Mouse (Mus musculus) spleen, adult 2 months (tissue): ENCODE measurements around the gene Tmed11.

ENCODE experiments used
- CTCF ChIP-seq: fragments of 200-500 bp; IDR thresholded peaks from 2 replicates; pipeline ENCODE4 v1.5.1; 2011; ENCODE audit warnings: mild to moderate bottlenecking, inconsistent platforms; ENCODE audit not compliant: insufficient read depth, insufficient read length, insufficient replicate concordance; ENCODE audit errors: extremely low read depth
- POLR2A ChIP-seq: fragments of 200-500 bp; IDR thresholded peaks from 2 replicates; pipeline ENCODE4 v1.6.1; 2011; ENCODE audit warnings: low read depth, low read length, inconsistent platforms

DNA sequence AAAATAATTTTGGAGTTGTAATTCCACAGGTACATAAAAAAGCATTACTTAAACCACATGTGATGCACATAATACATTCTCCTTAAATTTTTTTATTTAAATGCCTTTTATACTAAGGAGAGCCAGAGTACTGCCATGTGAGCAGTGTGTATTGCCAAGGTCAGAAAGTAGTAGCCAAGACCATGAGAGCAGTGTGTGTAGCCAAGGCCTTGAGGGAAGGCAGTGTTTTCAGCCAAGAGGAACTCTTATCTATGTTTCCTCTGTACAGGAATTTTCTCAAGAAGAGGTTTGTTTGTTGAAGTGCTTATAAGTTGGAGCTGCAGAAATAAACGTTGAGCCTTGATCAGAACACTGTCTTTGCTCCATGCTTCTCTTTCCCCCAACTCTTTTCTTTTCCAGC is 8.5 kb upstream of the Tmed11 start:
- TF ChIP-seq CTCF (no peak), POLR2A (no peak)
